Mouse (Mus musculus) forebrain, embryonic 14.5 days (tissue): ENCODE measurements around the gene Nkx3-2. TPM values are rescaled to one million over a fixed set of nuclear protein-coding genes. Genes with fewer than 3 reads are reported as not detected.

ENCODE experiments used
- ATAC-seq: fragments of 200-750 bp; cut with Nextera tagmentation; 2 replicates; pipeline ENCODE4 v1.8.0; 2017; ENCODE audit warnings: mild to moderate bottlenecking, moderate library complexity
- DNase-seq: peaks from one replicate; pipeline ENCODE4 v3.0.0-alpha.2; 2015; ENCODE audit warnings: low spot score
- H3K27ac ChIP-seq: fragments of 300-500 bp; sonication (generic); 2 replicates; pipeline ENCODE4 v1.5.1; 2014; ENCODE audit warnings: low read depth, mild to moderate bottlenecking, control low read depth, low read length, moderate library complexity
- H3K27me3 ChIP-seq: fragments of 300-500 bp; sonication (generic); replicated peaks from 2 replicates; pipeline ENCODE4 v1.6.1; 2014; ENCODE audit warnings: low read length, control low read depth, mixed read lengths; ENCODE audit not compliant: control insufficient read depth, insufficient read depth
- H3K36me3 ChIP-seq: fragments of 300-500 bp; sonication (generic); 2 replicates; pipeline ENCODE4 v1.6.1; 2014; ENCODE audit warnings: low read length, control low read depth; ENCODE audit not compliant: control insufficient read depth, insufficient read depth
- H3K4me1 ChIP-seq: fragments of 300-500 bp; sonication (generic); 2 replicates; pipeline ENCODE4 v1.6.1; 2014; ENCODE audit warnings: antibody characterized with exemption, low read length, control low read depth; ENCODE audit not compliant: control insufficient read depth, insufficient read depth
- H3K4me2 ChIP-seq: fragments of 300-500 bp; sonication (generic); 2 replicates; pipeline ENCODE4 v1.6.1; 2014; ENCODE audit warnings: mild to moderate bottlenecking, control low read depth, low read length
- H3K4me3 ChIP-seq: fragments of 300-500 bp; sonication (generic); 2 replicates; pipeline ENCODE4 v1.5.1; 2014; ENCODE audit warnings: low read depth, low read length, control low read depth
- H3K9ac ChIP-seq: fragments of 300-500 bp; sonication (generic); 2 replicates; pipeline ENCODE4 v1.6.1; 2014; ENCODE audit warnings: mild to moderate bottlenecking, low read length, control low read depth, moderate library complexity
- H3K9me3 ChIP-seq: fragments of 300-500 bp; sonication (generic); replicated peaks from 2 replicates; pipeline ENCODE4 v1.6.1; 2016; ENCODE audit warnings: low read length, control low read depth, mixed read lengths; ENCODE audit not compliant: control insufficient read depth
- WGBS: fragments of 180-500 bp; shearing (Covaris S2); extraction: QIAGEN DNeasy Blood & Tissue Kit; methylation state at CpG from one replicate; pipeline ENCODE4 v1.1.7; 2014; 5-methylcytosine and 5-hydroxymethylcytosine counted together
- polyA plus RNA-seq: library from polyadenylated mRNA; unstranded; fragments of >200 nt; fragmentation: Nextera tagmentation; extraction: Ambion mirVana; gene quantifications from 2 replicates; pipeline ENCODE4 v1.2.1, GENCODE M21; 2014

Nkx3-2 gene
- polyA plus RNA-seq, 1 experiment from 2014 or later, result not detected

DNA sequence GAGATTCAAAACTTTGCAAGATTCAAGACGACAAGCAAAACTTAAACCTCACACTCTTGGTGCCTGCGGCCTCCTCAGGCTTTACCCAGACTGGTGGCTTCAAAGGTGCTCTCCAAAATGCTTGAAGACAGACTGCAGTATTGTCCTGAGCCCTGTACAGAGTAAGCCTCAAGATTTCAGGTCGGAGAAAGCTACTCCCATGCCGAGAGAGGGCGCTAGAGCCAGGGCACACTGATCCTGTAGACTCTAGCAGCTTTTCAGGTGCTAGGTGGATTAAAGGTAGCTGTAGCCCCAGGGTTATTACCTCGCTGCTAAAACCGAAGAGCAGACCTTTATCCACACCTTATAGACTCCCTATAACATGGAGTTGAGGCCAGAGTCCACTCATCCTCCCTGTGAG is 20.1 kb downstream of the Nkx3-2 start:
- no peaks in the 10 kb centered on the region for H3K36me3 ChIP-seq
- H3K9ac ChIP-seq, result no peak overlapping the region
- H3K4me2 ChIP-seq, result no peak overlapping the region
- no peak for DNase-seq
- 6% methylated on average over 7 of the region's 7 CpGs for WGBS
- no peak overlapping the region for H3K27ac ChIP-seq
- H3K4me3 ChIP-seq, result no peak overlapping the region
- no peaks in the 10 kb centered on the region for H3K4me1 ChIP-seq
- H3K9me3 ChIP-seq, result no peaks in the 10 kb centered on the region
- no peak for ATAC-seq
- H3K27me3 ChIP-seq, result peaks cover 55% of the 10 kb centered on the region

DNA sequence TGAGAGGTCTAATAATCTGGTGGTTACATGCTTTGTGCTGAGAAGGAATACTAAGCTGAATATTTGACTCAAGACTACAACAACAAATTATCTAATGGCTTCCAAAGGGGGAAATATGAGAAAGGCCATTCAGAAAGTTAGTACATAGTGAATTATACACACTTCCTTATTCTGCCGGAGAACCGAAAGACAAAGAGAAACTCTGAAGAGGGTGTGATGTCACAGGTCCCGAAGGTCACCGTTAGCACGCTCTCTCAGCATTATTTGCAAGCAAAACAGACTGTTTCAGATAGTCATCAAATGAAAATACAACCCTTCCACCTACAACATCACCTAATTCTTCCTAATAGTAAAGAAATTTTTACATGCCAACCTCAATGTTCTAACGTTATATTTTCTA is 25.5 kb downstream of the Nkx3-2 start:
- Histone ChIP-seq H3K27me3 (peaks cover 4% of the 10 kb centered on the region; the same call in 1 of the 2 replicates), H3K9me3 (no peaks in the 10 kb centered on the region), H3K4me1 (no peaks in the 10 kb centered on the region), H3K9ac (no peak overlapping the region), H3K27ac (no peak overlapping the region), H3K4me3 (no peak overlapping the region), H3K4me2 (no peak overlapping the region), H3K36me3 (no peaks in the 10 kb centered on the region)
- 69% methylated on average over 6 of the region's 6 CpGs for WGBS
- ATAC-seq (no peak), DNase-seq (no peak)

DNA sequence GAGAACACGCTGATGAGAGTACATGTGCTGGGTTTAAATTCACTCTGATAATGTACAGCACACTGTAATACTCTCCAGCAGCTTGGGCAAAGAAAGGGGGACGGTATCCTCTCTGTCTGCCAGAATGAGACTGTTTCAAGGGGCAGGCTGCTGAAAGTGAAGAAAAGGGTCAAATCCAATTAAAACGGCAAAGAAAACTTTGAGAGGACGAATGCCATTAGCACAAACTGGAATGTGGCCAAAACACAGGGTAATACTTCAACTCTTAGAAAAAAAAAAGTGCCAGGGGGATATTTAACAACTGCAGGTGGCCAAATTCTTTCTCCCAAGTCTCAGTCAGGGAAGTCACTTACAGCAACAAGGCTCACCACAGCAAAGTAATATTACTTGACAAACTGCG is 27.3 kb downstream of the Nkx3-2 start:
- no peaks in the 10 kb centered on the region for H3K4me1 ChIP-seq
- WGBS, result 23% methylated on average over 5 of the region's 5 CpGs
- H3K4me2 ChIP-seq, result no peak overlapping the region
- ATAC-seq (no peak), DNase-seq (peak; percentile 58)
- no peak overlapping the region for H3K9ac ChIP-seq
- no peaks in the 10 kb centered on the region for H3K9me3 ChIP-seq
- H3K27me3 ChIP-seq, result no peaks in the 10 kb centered on the region
- H3K27ac ChIP-seq, result no peak overlapping the region
- H3K36me3 ChIP-seq, result no peaks in the 10 kb centered on the region
- H3K4me3 ChIP-seq, result no peak overlapping the region

DNA sequence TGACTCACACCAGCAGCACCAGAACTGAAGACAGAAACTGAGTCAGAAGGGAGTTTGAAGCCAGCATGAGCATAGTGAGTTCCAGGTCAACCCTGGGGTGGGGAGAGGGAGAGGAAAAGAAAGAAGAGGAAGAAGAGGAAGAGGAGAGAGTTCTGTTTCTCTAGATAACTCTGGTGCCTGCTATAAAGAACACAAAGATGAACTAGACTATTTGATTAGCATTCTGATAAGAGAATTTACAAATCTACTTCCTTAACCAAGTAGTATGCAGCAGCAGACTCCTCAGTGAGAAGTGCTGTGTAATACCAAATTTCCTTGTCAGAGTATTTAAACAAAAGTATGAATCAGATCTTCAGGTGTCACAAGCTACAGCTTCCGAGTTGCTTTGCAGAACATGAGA is 37.3 kb downstream of the Nkx3-2 start:
- no peak overlapping the region for H3K4me3 ChIP-seq
- H3K36me3 ChIP-seq, result no peaks in the 10 kb centered on the region
- no peak for ATAC-seq
- H3K27ac ChIP-seq, result no peak overlapping the region
- 68% methylated on average over 1 of the region's 1 CpGs for WGBS
- H3K9ac ChIP-seq, result no peak overlapping the region
- no peaks in the 10 kb centered on the region for H3K9me3 ChIP-seq
- no peak overlapping the region for H3K4me2 ChIP-seq
- no peaks in the 10 kb centered on the region for H3K27me3 ChIP-seq
- no peaks in the 10 kb centered on the region for H3K4me1 ChIP-seq
- DNase-seq, result no peak

DNA sequence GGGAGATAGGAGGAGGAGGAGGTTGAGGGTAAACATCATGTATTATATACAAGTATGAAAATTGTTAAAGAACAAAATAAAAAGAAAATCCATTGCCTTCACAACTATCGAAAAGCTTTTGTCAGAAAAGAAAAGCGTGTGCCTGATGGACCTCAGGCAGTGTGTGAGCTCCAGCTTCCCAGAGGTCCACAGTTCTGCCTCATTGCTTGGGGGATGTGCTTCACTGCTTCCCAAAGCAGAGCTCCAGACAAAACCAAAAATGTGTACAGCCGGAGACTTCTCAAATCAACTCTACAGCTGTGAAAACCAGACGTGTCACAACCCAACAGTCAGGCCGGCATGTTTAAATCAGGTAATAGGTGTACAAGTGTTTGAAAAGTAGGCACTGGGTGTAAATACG is 38.7 kb downstream of the Nkx3-2 start:
- H3K9ac ChIP-seq, result no peak overlapping the region
- ATAC-seq (no peak), DNase-seq (no peak)
- H3K4me3 ChIP-seq, result no peak overlapping the region
- H3K27me3 ChIP-seq, result no peaks in the 10 kb centered on the region
- H3K9me3 ChIP-seq, result no peaks in the 10 kb centered on the region
- 80% methylated on average over 6 of the region's 6 CpGs for WGBS
- H3K27ac ChIP-seq, result no peak overlapping the region
- no peaks in the 10 kb centered on the region for H3K4me1 ChIP-seq
- H3K36me3 ChIP-seq, result no peaks in the 10 kb centered on the region
- H3K4me2 ChIP-seq, result no peak overlapping the region

Other genes starting within 250 kb of the Nkx3-2 start
- 78.3 and 79.0 TPM in 2 replicates for gene Rab28, start 56.3 kb downstream of the Nkx3-2 start, polyA plus RNA-seq
- 18.2 and 22.5 TPM in 2 replicates for gene Bod1l, start 79.8 kb upstream of the Nkx3-2 start, polyA plus RNA-seq